Mouse (Mus musculus): ENCODE data around the gene Gm10837.

Gene Gm10837

DNA sequence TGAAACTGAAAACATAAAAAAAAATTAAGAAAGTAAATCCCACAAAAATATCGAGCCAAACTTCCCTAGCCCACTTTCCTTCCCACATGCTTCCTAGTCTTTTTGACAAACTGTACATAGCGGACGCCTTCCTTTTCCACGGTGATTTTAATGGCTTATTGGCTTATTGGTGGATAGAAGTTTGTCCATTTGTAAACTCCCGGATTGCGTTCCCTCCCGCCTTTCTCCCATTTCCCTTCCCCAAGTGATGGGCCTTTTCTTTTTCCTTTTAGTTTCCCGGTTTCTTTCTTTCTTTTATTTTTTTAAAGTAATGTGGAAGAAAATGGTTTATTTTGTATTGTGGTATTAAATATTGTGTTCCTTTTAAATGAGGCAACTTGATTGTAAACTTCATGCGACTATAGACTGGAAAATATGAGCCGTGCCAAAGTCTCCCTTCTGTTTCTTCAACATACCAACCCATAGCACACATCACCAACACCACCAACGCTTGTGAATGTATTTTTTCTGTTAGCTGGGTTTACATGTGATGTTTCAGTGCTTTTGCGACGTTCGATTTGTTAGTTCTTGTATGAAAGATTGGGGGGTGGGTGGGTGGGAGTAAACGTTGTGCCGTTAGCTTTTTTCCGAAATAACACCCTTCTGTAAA lies 10.8 kb upstream of the Gm10837 start:
- no peak for DNase-seq (ENCODE audit: low read depth, low spot score)

DNA sequence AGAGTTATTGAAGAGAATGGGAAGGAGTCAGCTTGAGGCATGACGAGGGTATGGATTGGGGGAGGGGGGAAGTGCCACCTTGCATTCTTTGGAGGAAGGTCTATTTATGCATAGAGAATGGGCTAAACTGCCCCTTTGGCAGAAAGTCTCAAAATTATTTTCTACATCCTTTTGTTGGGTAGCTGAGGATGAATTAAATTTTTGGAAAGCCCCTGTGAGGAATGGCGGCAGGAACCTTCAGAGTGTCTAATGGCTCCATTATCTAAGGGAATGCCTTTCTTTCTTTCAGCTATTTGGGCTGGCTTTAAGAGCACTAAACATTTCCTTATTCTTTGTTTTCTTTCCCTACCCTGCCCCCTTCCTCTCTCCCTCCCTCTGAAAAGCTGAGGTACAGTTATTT lies 10.0 kb upstream of the Gm10837 start:
- DNase-seq (ENCODE audit: low read depth, low spot score), result no peak

DNA sequence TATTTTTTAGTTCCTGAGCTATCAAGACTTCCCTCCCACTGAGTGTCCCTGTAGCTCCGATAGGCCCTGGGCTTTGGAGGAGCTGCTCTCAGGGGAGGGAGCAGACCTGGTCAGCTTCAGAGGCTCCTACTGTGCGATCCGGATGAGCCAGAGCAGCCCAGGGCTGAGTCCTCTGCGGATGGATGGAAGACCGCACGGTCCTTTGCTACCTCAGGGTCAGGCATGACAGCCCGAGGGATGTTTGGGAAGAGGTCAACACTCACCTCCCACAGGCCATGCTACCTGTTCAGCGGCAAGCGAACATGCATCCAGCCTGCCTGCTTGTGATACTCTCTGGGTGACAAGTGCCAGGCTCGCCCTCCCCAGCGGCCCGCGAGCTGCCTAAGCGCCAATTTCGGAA lies 9.2 kb upstream of the Gm10837 start:
- no peak for DNase-seq (ENCODE audit: low read depth, low spot score)

DNA sequence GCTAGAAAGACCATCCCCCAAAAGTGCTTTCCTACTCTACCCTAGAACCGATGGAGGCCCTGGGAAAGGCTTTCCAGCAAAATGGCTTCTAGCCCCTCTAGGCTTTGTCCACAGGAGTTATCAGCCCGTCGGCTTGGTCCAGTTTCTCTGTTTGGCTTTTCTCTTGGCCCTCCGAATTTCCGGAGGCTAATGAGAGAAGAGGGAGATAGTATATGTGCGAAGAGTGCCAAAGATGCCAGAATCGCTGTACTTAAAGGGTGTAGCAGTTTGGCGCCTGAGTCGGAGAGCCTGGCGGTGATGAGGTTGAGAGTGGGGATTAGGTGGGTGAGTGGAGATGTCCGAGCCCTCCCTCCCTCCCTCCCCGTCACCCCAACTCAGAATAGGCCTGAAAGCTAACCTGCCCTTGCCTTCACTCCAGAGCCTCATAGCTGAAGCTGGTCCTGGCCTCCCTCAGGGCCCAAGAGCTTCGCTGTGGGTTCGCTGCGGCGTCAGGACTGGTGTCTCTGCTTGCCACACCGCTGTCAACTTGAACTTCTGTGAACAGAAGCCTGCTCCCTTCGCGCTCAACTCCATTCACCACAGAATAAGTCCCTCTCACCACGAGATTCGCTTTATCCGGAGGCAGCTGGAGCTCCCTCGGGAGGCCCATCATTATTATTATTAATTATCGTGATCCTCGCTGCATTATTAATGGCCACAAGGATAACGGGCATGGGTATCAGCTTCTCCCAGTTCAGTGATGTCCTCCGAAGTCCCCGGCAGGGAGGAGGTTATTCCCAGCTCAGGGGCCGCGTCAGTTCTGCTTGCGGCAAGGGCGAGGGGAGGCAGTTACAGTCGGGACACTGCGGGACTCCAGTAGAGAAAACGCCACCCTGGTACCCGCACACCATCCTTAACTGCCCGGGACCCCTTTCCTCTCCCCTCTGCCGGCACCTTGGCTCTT lies 8.0 kb upstream of the Gm10837 start:
- no peak for DNase-seq (ENCODE audit: low read depth, low spot score)

DNA sequence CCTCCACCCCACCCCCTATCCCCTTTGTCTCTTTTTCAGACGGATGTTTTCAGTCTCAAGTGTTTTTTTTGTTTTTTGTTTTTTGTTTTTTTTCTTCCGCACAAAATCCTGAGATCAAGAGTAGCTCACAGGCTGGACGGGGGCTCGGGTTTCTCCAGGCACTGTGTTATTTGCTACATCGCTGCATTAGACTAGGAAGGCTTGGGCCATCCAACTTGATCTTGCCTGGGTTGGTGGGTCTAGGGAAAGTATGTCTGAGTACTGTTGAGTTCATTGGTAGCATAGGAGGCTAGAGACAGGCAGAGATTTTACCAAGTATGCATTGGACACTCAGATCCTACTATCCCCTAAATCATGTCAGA lies 7.4 kb upstream of the Gm10837 start:
- no peak for DNase-seq (ENCODE audit: low read depth, low spot score)

DNA sequence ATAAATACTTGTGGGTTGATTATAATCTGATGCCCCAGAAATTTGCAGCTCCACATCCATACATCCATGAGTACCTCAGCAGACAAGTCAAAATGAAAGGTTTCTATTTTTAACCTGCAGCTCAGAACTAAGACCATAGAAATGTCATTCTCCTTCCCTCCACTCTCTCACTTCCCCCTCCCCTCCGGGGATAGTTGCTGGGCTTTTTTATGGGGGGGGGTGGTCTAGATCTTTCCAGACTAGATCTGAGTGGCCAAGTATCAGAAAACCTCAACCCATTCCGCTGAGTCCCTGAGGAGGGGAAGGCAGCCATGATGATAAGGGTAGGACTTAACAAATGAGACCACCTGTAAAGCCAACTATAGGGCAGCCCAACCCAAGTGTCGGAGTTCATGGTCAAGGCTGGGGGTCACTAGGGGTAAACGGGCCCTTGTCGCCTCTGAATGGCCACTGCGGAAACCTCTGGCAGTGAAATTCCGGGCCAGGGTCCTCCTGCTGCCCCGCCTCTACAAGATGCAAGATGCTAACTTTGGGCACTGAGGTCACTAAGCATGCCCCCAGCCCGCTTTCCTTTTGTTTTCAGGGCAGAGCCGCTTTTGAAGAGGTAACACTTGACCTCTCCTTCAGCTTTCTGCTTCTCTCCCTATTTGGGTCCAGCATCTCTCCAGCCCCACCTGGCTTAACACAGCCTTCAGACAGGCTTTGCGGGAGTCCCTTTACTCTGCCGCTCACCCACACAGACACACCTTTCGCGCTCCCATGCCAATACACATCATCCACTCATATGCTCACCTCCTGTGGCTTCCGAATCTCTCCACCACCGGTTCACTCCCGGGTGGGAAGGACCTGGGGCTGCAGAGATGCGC lies 6.6 kb upstream of the Gm10837 start:
- no peak for DNase-seq (ENCODE audit: low read depth, low spot score)

DNA sequence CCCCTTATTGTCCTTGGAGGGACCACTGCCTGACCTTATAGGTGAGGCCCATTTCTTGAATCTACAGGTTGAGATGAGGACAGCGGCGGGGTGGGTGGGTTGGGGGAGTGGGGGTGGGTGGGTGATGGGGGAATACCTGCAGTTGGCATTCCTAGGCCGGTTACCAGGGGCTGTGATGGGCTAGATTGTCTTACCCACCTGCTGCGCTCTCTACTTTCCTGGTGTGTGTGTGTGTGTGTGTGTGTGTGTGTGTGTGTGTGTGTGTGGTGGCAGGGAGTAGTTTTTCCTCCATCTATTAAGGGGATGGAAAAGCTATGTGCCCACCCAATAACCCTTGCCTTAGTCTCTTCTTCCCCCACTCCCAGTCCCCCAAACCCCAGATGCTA lies 5.9 kb upstream of the Gm10837 start:
- no peak for DNase-seq (ENCODE audit: low read depth, low spot score)

DNA sequence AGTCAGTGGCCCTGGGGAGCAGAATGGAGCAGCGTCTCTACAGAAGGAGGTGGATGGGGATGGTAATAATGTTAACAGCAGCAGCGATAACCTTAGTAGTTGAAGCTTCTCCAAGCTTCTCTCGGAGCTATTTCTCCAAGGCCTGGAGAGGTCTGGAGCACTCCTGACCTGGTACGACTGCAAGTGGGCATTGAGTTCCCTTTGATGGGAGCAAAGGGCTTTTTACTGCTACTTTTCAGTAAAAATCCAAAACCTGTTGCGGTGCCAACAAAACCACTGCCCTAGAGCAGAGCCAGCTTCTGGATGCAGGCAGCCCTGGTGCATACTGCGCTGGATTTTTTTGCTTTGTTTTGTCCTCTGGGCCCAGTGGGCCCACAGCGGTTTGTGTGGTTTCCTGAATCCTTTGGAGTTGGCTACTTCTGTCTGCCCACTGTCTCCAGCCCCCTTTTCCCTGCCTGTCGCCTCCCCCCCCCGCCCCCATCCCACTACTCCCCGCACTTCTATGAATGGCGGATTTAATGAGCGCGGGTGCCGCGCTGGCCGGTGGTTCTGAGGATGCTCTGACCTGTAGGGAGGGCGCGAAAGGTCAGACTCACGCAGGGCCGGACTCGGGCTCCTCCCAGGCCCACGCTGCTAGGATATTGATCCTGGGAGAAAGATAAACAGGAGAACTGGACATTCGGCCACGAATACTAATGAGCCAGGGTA lies 5.4 kb upstream of the Gm10837 start:
- DNase-seq (ENCODE audit: low read depth, low spot score), result no peak

DNA sequence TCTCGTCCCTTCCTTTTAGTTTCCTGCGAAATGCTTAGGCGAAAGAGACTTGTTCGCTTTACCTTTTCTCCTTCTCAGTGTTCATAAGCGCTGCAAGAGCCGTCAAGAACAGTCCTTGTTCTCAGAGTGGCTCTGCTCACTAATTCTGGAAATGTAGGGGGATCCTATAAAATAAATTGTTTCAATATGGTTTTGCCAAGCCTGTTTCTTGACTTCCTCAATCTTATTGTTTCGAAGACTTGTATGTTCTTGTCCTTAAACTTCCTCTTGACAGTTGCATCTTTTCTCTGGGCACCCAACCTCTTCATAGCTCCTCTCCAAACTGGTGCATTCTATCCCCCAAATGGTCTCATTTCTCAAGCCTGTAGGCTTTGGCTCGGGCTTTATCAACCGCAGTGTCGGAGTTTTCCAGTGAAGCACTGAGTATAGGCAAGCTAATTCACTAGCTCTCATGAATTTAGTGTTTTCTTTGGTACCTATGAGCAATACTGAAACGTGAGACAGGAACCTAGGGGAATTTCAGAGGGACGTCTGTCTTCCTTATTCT lies 4.7 kb upstream of the Gm10837 start:
- no peak for DNase-seq (ENCODE audit: low read depth, low spot score)

DNA sequence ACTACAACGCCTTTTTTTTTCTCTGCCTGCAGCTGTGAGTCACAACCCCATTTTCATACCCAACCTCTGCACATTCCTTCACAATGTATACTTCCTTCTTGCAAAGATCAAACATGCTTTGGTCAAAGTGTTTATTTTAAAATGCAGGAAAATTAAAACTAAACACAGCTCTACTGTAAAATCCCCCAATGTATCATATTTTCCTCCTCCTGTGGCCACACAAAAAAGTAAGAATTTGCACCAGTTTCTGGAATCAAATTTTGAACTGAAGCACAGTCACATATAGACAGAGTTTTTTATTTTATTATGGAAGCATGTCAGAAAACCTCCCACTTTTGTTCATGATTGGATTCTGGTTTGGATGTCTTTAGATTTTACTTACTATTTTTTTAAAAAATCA lies 3.8 kb upstream of the Gm10837 start:
- no peak for DNase-seq (ENCODE audit: low read depth, low spot score)

DNA sequence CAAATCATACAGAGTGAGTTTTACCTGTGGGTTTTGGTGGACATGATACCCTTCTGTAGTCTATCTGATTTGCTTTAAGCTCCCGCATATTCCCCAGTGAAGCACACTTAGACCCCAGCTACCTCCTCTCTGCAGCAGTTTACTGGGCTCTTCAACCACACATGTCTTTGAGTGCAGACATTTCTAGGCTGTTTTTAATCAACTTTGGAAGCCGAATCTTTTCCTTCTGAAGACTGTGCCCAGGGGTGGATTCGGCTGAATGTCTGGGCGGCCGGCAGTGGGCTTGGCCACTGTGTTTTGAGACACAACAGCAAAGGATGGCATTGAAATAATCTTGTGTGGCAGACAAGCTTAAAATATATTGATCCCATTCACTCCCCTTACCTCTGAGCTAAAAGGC lies 3.0 kb upstream of the Gm10837 start:
- DNase-seq (ENCODE audit: low read depth, low spot score), result no peak

DNA sequence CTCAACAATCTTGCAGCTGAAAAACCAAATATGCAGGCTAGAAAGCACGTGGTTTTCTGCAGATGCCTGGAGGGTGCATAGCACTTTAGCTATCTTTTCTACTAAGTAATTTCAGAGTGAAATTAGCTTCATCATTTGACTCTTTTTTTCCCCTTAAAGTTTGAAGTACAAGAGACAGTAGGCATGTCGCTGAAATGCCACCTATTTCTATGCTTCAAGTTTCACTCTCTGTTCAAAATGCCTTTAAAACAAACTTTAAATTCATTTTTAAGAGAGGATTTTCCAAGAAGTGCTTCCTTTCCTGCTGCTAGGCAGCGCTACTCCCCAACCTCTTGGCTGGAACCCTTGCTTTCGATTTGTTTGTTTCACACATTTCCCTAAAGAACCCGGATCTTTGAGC lies 1.3 kb upstream of the Gm10837 start:
- no peak for DNase-seq (ENCODE audit: low read depth, low spot score)

DNA sequence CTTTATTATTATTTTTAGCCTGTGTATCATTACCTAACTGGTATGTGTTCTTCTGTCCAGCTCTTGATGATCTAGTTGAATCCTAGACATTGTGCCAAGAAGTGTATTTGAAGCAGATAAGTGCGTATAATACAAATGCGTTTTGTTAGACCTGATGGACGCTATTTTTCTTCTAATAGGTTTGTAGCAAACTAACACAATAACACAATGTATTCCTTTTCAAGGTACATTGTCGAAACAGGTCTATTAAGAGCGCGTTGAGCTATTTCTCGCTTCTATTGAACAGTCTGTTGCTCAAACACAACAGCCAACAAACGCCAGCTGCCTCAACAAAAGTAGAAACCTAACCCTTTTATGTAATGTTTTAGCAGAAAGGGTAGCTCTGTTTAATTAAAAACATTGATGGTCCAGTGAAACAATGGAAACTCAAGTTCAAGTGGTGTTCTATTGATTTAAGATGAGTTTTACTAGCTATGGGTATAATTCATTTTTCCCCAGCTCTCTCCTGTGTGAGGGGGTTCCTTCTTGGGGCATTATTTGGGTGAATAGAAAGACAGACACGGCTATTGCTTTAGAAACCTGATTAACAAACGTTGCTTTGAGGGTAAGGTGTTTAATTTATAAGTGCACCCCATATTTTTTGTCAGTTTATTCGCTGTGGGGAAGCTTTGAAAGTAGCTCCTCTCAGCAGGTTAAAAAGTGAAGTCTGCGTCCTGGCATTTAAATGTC lies 536 bp upstream of the Gm10837 start:
- no peak for DNase-seq (ENCODE audit: low read depth, low spot score)

DNA sequence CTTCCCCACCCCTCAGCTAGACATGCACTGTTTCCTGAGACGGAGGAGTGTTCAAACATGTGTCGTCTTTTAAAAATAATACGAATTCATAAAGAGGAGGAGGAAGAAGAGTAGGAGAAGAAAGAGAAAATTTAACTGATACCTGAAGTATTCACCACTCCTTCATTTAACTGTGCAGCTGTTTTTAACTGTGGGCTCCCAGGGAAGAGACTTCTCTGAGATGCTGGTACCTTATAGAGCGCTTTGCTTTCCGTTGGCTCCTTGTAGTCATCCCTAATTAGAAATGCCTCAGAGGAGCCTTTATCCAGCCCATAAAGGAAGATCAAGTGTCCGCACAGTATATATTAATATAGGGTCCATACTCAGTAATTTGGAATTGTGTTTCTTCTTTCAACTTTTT lies 1.1 kb downstream of the Gm10837 start:
- DNase-seq (ENCODE audit: low read depth, low spot score), result no peak

DNA sequence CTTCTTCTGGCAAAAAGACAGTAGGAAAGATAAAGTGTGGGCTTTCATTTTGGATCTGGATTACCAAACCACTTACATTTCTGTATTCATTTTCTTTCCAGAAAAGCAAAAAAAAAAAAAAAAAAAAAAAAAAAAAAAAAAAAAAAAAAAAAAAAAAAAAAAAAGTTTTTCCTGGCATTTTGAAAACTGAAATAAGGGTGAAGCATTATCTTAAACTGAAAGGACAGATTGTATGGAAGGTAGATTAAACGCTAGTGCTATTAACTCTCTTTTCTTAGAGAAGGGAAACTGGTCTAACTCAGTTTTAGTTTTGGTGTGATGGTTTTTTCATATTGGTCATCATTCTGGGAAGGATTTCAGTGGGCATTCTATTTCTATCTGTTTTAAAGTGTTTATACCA lies 1.6 kb downstream of the Gm10837 start:
- DNase-seq (ENCODE audit: low read depth, low spot score), result no peak

DNA sequence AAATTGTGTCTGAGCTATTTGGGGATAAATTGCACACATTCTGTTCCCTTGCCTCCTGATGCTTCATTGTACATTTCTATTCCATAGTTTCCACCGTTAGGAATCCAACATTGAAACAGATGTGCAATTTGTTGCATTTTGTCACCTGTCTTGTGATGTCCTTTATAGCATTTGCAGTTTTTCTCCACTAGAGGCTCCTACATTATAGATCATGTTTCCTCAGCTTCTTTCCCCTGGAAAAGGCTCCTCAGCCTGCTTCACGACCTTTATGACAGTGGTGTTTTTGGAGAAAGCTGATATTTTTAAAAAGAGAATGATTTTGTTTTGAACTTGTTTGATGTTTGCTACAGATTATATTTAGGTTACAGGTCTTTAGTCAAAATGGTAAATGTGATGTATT lies 18.7 kb downstream of the Gm10837 start:
- no peak for DNase-seq (ENCODE audit: low read depth, low spot score)

DNA sequence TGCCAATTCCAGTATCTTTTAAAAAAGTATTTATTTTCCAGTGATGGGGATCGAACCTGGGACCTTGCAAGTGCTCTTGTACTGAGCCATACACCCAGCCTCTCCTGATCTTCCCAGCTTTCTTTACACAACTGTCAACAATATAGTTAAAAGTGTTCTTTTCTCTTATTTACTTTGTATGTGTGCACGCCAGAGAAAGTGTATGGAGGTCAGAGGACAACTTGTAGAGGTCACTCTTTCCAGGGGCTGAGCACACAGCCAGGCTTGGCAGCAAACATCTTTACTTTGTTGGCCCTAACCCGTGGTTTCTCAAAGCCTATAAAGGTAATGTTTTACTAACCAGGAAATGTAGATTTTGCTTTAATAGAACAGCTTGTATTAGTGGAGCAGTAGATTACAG lies 21.1 kb downstream of the Gm10837 start:
- no peak for DNase-seq (ENCODE audit: low read depth, low spot score)

DNA sequence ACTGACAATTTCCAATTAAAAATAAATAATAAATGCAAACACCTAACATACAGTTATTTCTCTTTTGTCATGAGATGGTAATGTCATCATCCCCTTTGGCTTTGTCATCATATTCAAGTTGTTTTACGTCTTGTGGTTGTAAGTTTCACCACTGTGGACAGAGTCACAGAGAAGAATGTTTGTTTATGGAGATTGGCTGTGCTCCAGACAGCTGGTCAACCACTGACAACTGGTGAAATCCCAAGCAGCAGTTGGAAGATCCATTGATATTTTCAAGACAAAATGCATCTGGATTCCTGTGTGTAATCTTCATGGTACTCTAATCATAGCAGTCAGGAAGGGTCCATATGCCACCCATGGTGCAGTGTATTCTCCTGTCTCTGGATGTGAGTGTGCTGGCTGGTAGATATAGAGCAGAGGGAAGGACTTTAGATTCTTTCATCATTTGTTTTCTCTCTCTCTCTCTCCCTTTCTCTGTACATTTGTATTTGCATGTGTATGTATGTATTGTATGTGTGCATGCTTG lies 23.2 kb downstream of the Gm10837 start:
- DNase-seq (ENCODE audit: low read depth, low spot score), result no peak

DNA sequence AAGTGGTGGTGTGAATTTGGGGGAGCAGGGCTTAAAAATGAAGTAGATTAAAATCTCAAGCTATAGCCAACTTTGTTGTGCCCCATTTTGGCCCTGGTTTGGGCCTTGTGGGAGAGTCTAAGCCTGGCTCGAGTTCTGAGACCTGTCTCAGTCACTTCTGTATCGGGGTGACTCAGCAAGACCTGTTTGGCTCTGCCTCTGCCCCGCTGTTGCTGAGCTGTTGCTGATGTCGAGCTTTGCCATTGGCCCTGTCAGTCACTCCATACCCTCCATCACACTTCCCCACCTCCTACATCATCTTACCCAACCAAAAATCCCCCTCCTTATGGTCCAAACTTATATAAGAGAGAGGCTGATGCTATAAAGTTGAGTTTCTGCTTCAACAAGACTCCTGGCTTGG lies 38.1 kb downstream of the Gm10837 start:
- no peak for DNase-seq (ENCODE audit: low read depth, low spot score)

Measured in brain, embryonic 18.5 days (tissue).